Mouse (Mus musculus): ENCODE measurements around the gene Setd6. TPM values are rescaled to one million over a fixed set of nuclear protein-coding genes. Genes with fewer than 3 reads are reported as not detected.

Setd6 gene
- total and polyA plus RNA-seq, 2 experiments from 2014 or later, result 29.5 to 38.5 TPM

DNA sequence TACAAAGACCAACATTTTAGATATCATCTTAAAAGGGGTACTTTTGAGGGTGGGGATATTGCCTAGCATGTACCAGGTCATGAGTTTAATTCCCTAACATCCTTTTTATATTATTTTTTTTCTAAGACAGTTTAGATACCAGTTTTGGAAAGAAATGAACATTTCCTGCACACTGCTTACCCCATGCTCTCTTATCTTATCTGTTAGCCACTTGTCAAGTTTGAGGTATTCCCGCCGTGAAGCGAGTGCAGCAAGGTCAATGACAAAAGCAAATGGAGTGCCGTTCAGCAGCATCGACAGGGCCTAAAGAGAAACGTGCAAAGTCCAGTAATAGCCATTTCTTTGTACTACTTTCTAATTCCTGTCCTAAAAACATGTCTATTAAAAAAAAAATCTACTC is 44.6 kb downstream of the Setd6 start:
- Histone ChIP-seq H3K4me3 (ENCODE audit: low read length) (no peak overlapping the region), H3K36me3 (ENCODE audit: insufficient read depth, low read length) (peaks cover 43% of the 10 kb centered on the region), H3K9me3 (ENCODE audit: low read length) (no peaks in the 10 kb centered on the region), H3K4me2 (ENCODE audit: low read depth, low read length) (no peak overlapping the region), H3K27me3 (ENCODE audit: insufficient read depth, low read length) (no peaks in the 10 kb centered on the region), H3K9ac (replicated peaks; ENCODE audit: low read length) (no peak overlapping the region), H3K27ac (no peak overlapping the region), H3K4me1 (ENCODE audit: insufficient read depth, low read length) (no peaks in the 10 kb centered on the region)
- no peak for ATAC-seq
- no peak for TF ChIP-seq CTCF (IDR thresholded peaks at IDR 0.05; ENCODE audit: low read depth)
- no peak for DNase-seq (ENCODE audit: low spot score)
- 95% methylated on average over 6 of the region's 6 CpGs for WGBS

DNA sequence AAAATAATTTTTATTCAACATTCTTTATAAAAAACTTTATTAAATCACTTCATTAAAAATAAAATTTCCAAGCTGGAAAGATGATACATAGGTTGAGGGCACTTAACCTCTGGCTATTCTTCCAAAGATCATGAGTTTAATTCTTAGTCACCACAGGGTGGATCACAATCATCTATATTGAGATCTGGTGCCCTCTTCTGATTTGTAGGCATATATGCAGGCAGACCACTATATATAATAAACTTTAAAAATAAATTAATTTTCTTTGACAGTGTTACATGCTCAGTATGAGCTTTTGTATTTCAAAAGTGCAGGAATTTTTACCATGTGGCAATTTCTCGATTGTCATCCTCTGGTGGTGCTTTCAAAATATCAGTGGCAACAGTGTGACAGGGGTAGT is 48.5 kb downstream of the Setd6 start:
- H3K4me1 ChIP-seq (ENCODE audit: insufficient read depth, low read length), result no peaks in the 10 kb centered on the region
- peaks cover 51% of the 10 kb centered on the region for H3K36me3 ChIP-seq (ENCODE audit: insufficient read depth, low read length)
- 94% methylated on average over 1 of the region's 1 CpGs for WGBS
- H3K27me3 ChIP-seq (ENCODE audit: insufficient read depth, low read length), result no peaks in the 10 kb centered on the region
- no peak overlapping the region for H3K4me2 ChIP-seq (ENCODE audit: low read depth, low read length)
- TF ChIP-seq CTCF (IDR thresholded peaks at IDR 0.05; ENCODE audit: low read depth), result 0 out of 2 replicates have a peak, but pooled peaks have one; percentile 10
- H3K27ac ChIP-seq, result no peak overlapping the region
- H3K9ac ChIP-seq (replicated peaks; ENCODE audit: low read length), result no peak overlapping the region
- DNase-seq (ENCODE audit: low spot score) (no peak), ATAC-seq (no peak)
- H3K4me3 ChIP-seq (ENCODE audit: low read length), result no peak overlapping the region
- no peaks in the 10 kb centered on the region for H3K9me3 ChIP-seq (ENCODE audit: low read length)

Small RNAs within 50 kb of the gene (microRNA-seq; reads per million reads assigned to microRNA genes)
- 0.71 to 2.1 reads per million in 2 experiments for gene Mir7073

Other genes with a start within 250 kb of the Setd6 start
- gene Csnk2a2, start 225.8 kb upstream of the Setd6 start, total RNA-seq (2014; rRNA removed), result 17.5 and 25.3 TPM in 2 replicates
- 7.8 and 9.3 TPM in 2 replicates for gene Csnk2a2, start 225.8 kb upstream of the Setd6 start, polyA plus RNA-seq (2015; fragmentation: Nextera tagmentation; extraction: Ambion mirVana)
- 0.78 and 1.0 TPM in 2 replicates for gene Ccdc113, start 181.8 kb upstream of the Setd6 start, total RNA-seq (2014; rRNA removed)
- gene Ccdc113, start 181.8 kb upstream of the Setd6 start, polyA plus RNA-seq (2015; fragmentation: Nextera tagmentation; extraction: Ambion mirVana), result 3.2 and 5.0 TPM in 2 replicates
- not detected in 2 replicates for gene Prss54, start 139.5 kb upstream of the Setd6 start, total RNA-seq (2014; rRNA removed)
- gene Prss54, start 139.5 kb upstream of the Setd6 start, polyA plus RNA-seq (2015; fragmentation: Nextera tagmentation; extraction: Ambion mirVana), result not detected in 2 replicates
- 2.9 and 4.4 TPM in 2 replicates for gene Gins3, start 82.4 kb upstream of the Setd6 start, total RNA-seq (2014; rRNA removed)
- 5.1 and 5.9 TPM in 2 replicates for gene Gins3, start 82.4 kb upstream of the Setd6 start, polyA plus RNA-seq (2015; fragmentation: Nextera tagmentation; extraction: Ambion mirVana)
- 936 and 1,043 TPM in 2 replicates for gene Ndrg4, start 38.9 kb upstream of the Setd6 start, total RNA-seq (2014; rRNA removed)
- 683 and 722 TPM in 2 replicates for gene Ndrg4, start 38.9 kb upstream of the Setd6 start, polyA plus RNA-seq (2015; fragmentation: Nextera tagmentation; extraction: Ambion mirVana)
- gene Cnot1, start 91.6 kb downstream of the Setd6 start, total RNA-seq (2014; rRNA removed), result 123 and 141 TPM in 2 replicates
- gene Cnot1, start 91.6 kb downstream of the Setd6 start, polyA plus RNA-seq (2015; fragmentation: Nextera tagmentation; extraction: Ambion mirVana), result 23.0 and 25.4 TPM in 2 replicates
- gene Sap18b, start 109.5 kb downstream of the Setd6 start, total RNA-seq (2014; rRNA removed), result 31.2 and 57.4 TPM in 2 replicates
- gene Sap18b, start 109.5 kb downstream of the Setd6 start, polyA plus RNA-seq (2015; fragmentation: Nextera tagmentation; extraction: Ambion mirVana), result 325 and 342 TPM in 2 replicates
- gene Slc38a7, start 137.7 kb downstream of the Setd6 start, total RNA-seq (2014; rRNA removed), result 29.8 and 35.6 TPM in 2 replicates
- gene Slc38a7, start 137.7 kb downstream of the Setd6 start, polyA plus RNA-seq (2015; fragmentation: Nextera tagmentation; extraction: Ambion mirVana), result 19.6 and 21.6 TPM in 2 replicates
- 243 and 251 TPM in 2 replicates for gene Got2, start 172.7 kb downstream of the Setd6 start, total RNA-seq (2014; rRNA removed)
- 228 and 230 TPM in 2 replicates for gene Got2, start 172.7 kb downstream of the Setd6 start, polyA plus RNA-seq (2015; fragmentation: Nextera tagmentation; extraction: Ambion mirVana)

All from hindbrain, postnatal 0 days (tissue).